Mouse (Mus musculus) cerebellum, adult 2 months (tissue): Measurements from ENCODE around the gene Iqgap2. TPM values are rescaled to one million over a fixed set of nuclear protein-coding genes. Genes with fewer than 3 reads are reported as not detected.

ENCODE experiments used
- DNase-seq, 2 experiments: peaks; one replicate each; pipeline ENCODE4 v3.0.0; 2021
- H3K27ac ChIP-seq: fragments of 200-500 bp; 2 replicates; pipeline ENCODE4 v1.5.1; 2012; ENCODE audit warnings: low read length, control low read depth, inconsistent platforms; ENCODE audit not compliant: insufficient read depth
- H3K27me3 ChIP-seq: fragments of 200-500 bp; 2 replicates; pipeline ENCODE4 v1.6.1; 2012; ENCODE audit warnings: inconsistent platforms, mild to moderate bottlenecking, low read length, moderate library complexity; ENCODE audit not compliant: control insufficient read depth, insufficient read depth
- H3K4me1 ChIP-seq: fragments of 200-500 bp; 2 replicates; pipeline ENCODE4 v1.6.1; 2011; ENCODE audit warnings: low read length; ENCODE audit not compliant: control insufficient read depth, insufficient read depth
- H3K4me3 ChIP-seq: fragments of 200-500 bp; replicated peaks from 2 replicates; pipeline ENCODE3; 2011; ENCODE audit warnings: mild to moderate bottlenecking, low read depth, low read length, control low read depth; ENCODE audit not compliant: insufficient read depth
- CTCF ChIP-seq: fragments of 200-500 bp; IDR thresholded peaks from 2 replicates; pipeline ENCODE4 v1.5.1; 2011; ENCODE audit warnings: low read depth, mild to moderate bottlenecking, control low read depth, low read length, moderate library complexity, borderline replicate concordance; ENCODE audit not compliant: insufficient read depth
- POLR2A ChIP-seq: fragments of 200-500 bp; IDR thresholded peaks from 2 replicates; pipeline ENCODE4 v1.6.1; 2011; ENCODE audit warnings: low read length, control low read depth, borderline replicate concordance; ENCODE audit not compliant: insufficient read depth
- WGBS: fragments of 180-500 bp; shearing (Covaris S2); methylation state at CpG from one replicate; pipeline ENCODE4 v1.1.7; 2018; 5-methylcytosine and 5-hydroxymethylcytosine counted together
- polyA plus RNA-seq: library from polyadenylated mRNA; depleted of rRNA; stranded (reverse); fragments of >200 nt; gene quantifications from 2 replicates; pipeline ENCODE4 v1.2.3, GENCODE M21; 2012

Iqgap2 gene
- polyA plus RNA-seq, 1 experiment, result 1.3 TPM

DNA sequence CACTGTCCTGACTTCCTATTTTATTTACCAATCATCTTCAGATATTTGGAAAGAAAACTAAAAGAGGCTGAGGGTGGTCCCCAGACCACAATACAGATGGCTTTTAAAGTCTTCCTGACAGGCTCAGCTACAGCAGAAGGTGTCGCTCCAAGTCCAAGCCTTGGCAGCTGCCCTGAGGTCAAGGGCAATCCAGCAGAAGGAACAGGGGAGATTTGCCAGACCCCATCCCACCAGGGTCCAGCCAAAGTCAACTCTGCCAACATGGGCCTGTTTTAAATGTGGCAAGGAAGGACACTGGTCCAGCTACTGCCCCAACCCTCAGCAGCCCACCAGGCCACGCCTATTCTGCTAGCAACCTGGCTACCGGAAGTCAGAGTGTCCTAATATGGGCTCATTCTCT lies 241.8 kb downstream of the Iqgap2 start:
- Histone ChIP-seq H3K27me3 (0 out of 2 replicates have a peak, but pooled peaks cover 1% of the 10 kb centered on the region), H3K4me3 (no peak overlapping the region), H3K27ac (no peak overlapping the region), H3K4me1 (no peaks in the 10 kb centered on the region)
- no peak for DNase-seq
- 46% methylated on average over 3 of the region's 3 CpGs for WGBS
- TF ChIP-seq POLR2A (no peak), CTCF (no peak)

DNA sequence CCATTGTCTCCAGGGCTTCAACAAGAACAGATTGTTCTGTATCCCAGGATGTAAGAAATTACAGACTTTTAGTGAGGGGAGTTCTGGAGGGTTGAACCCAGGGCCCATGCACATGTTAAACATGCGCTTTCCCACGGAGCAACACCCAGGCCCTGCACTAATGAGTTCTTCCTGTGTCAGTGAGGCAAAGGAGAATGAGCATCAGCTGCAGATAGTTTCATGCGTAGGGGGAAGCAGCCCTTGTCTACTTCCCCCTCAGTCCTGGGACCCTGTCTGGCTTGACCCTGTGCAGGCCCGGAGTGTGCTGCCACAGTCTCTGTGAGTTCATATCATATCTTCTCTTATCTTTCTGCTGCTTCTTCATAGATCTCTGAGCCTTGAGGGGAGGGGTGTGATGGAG lies 244.5 kb downstream of the Iqgap2 start:
- H3K4me3 ChIP-seq, result no peak overlapping the region
- TF ChIP-seq CTCF (no peak), POLR2A (no peak)
- DNase-seq, result no peak
- H3K4me1 ChIP-seq, result no peaks in the 10 kb centered on the region
- WGBS, result 94% methylated on average over 4 of the region's 4 CpGs
- no peak overlapping the region for H3K27ac ChIP-seq
- H3K27me3 ChIP-seq, result 0 out of 2 replicates have a peak, but pooled peaks cover 1% of the 10 kb centered on the region

DNA sequence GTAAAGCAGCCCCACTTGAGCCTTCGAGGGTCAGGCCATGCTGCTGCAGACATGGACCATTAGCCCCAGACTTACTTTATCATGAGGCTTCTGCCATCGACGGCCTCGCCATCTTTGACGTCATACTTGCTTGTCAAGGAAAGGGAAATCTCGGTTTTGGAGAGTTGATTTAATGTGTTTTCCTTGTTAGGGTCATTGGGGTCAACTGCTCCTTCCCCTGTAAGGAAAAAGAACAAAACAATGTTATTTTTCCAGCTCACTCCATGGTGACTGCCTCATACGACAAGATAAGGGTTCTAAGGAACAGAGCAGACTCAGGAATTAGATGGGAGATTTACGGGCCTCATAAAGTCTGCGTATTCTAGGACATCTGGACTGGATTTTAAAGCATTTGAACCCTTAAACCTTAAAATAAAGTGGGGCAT lies 245.0 kb downstream of the Iqgap2 start:
- no peak for DNase-seq
- H3K4me1 ChIP-seq, result no peaks in the 10 kb centered on the region
- 0 out of 2 replicates have a peak, but pooled peaks cover 1% of the 10 kb centered on the region for H3K27me3 ChIP-seq
- no peak overlapping the region for H3K4me3 ChIP-seq
- WGBS, result 81% methylated on average over 9 of the region's 9 CpGs
- TF ChIP-seq POLR2A (no peak), CTCF (no peak)
- H3K27ac ChIP-seq, result no peak overlapping the region

DNA sequence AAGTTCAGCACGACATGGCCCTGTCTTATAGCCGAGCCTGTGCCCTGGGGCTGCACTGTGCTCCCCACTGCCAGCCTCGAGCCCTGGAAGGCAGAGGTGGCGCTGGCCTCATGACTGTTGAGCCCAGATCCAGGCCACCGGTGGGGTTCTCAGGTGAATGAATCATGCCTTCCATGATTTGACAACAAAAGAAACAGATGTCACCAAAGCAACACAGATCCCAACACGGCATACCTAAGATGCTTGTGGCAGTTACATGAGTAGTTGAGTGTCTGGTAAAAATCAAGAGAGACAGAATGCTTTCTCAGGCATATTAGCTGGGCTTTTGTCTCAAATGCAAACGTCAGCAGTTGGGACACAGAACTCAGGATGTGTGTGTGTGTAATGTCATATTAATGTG lies 248.0 kb downstream of the Iqgap2 start:
- no peak overlapping the region for H3K27ac ChIP-seq
- WGBS, result 68% methylated on average over 7 of the region's 7 CpGs
- no peak overlapping the region for H3K4me3 ChIP-seq
- DNase-seq, result no peak
- TF ChIP-seq CTCF (no peak), POLR2A (no peak)
- H3K27me3 ChIP-seq, result peaks cover 1% of the 10 kb centered on the region; the same call in 1 of the 2 replicates
- H3K4me1 ChIP-seq, result no peaks in the 10 kb centered on the region

DNA sequence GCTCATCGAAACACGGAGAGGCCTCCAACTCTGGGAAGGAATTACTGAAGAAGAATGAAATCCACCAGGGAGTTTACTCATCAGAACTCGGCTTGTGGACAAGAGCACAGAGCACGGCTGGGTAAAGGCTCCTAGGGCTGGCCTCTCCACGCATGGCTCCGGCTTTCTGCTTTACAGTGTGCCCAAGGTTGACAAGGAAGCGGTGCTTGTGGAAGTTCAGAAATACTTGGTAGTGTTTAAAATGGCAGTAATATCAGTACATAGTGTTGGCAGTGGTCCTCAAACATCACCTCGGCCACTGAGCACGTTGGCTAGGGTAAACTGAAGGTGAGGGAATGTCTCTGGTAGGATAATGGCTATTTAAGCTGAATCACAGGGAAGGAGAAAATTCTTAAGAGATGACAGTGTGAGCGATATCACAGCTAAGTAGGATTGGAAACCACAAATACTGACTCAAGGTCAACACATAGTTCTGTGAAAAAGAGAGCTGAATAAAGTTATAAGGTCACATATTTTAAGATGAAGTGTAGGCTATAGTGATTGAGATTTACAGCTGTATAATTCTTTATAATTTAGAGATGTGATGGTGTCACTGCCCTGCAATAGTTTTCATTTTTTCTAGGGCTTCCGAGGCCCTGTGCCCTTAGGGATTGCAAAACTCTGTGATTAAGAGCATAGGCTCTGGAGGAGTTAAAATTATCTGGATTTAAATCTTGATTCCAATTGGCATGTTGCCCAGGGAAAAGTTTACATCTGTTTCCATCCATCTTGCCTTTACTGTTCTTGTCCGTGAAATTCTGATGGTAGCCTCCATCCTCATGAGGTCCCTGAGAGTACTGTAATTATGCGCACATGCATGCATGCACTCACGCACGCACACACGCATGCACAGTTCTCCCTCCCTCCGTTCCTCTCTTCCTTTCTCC lies 250.4 kb downstream of the Iqgap2 start:
- Histone ChIP-seq H3K27ac (no peak overlapping the region), H3K4me3 (no peak overlapping the region), H3K4me1 (no peaks in the 10 kb centered on the region), H3K27me3 (peaks cover 1% of the 10 kb centered on the region; the same call in 1 of the 2 replicates)
- 86% methylated on average over 17 of the region's 17 CpGs for WGBS
- DNase-seq, result no peak
- TF ChIP-seq CTCF (no peak), POLR2A (no peak)

DNA sequence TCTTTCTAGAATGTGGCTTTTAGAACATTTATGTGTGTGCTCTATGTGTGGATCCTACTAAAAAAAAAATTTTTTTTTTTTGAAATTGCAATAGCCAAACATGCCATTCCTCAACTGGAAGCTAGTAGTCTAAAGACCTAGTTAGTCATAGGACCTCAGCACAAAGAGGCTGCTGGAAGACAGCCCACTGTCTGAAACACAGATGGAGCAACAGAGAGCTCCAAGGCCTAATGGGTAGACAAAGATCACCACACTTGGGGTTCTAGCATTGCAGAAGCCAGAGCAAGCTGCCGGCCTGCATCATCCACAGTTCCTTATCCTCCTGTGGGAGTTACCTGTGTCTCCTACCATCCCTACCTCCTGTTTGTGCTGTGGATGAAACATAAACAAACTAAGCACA lies 251.3 kb downstream of the Iqgap2 start:
- DNase-seq, result no peak
- TF ChIP-seq POLR2A (no peak), CTCF (no peak)
- Histone ChIP-seq H3K4me3 (no peak overlapping the region), H3K27ac (no peak overlapping the region), H3K27me3 (peaks cover 1% of the 10 kb centered on the region; the same call in 1 of the 2 replicates), H3K4me1 (no peaks in the 10 kb centered on the region)
- WGBS, result 53% methylated on average over 1 of the region's 1 CpGs

DNA sequence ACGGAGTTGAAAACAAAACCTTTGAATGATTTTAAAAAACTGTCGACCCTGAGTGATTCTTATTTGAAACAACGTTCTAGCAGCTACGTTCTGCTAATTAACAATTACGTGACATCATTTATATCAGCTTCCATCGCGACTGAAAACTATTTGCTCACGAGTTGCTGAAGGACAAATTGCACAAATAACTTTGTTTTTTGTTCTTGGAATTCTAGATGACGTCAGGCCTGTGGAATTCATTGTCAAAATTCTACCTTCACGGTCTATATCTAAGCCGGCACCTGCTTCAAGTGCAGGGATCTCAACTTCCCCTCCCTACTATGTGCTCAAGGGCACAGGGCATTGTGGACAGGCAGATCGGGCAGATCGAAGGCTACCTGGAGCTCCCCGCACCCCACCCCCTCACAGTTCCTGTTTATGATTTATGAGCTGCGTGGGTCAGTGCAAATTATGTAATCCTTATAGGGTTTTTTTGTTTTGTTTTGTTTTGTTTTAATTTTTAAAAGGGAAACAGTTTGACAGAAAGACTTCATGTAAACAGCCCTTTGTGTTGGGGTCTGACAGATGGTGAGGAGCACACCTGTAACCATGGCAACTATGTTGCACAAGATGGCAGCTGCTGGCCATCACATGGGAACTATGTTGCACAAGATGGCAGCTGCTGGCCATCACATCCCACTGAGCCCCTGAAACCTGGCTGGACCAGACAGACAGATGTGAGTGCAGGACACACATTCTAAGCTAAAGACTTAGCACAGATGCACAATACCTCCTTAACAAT lies 252.2 kb downstream of the Iqgap2 start:
- WGBS, result 84% methylated on average over 15 of the region's 15 CpGs
- H3K4me3 ChIP-seq, result no peak overlapping the region
- H3K27ac ChIP-seq, result no peak overlapping the region
- peaks cover 1% of the 10 kb centered on the region; the same call in 1 of the 2 replicates for H3K27me3 ChIP-seq
- TF ChIP-seq CTCF, result no peak
- TF ChIP-seq POLR2A, result no peak
- no peak for DNase-seq
- H3K4me1 ChIP-seq, result no peaks in the 10 kb centered on the region
